Mouse (Mus musculus) heart, embryonic 16.5 days (tissue): Measurements from ENCODE around the gene Scgb2a2. TPM values are rescaled to one million over a fixed set of nuclear protein-coding genes. Genes with fewer than 3 reads are reported as not detected.
"Not testable (repeated sequence)": the region's sequence is repeated elsewhere in the genome, so short reads cannot be mapped to it uniquely, and the experiment has no call there.

Source experiments
- ATAC-seq: fragments of 200-750 bp; cut with Nextera tagmentation; replicated peaks from 2 replicates; pipeline ENCODE4 v1.8.0; 2017; ENCODE audit warnings: moderate number of reproducible peaks; ENCODE audit not compliant: insufficient read depth, low FRiP score; ENCODE audit errors: extremely low read depth
- H3K27ac ChIP-seq: fragments of 300-500 bp; sonication (generic); 2 replicates; pipeline ENCODE4 v1.5.1; 2014; ENCODE audit warnings: mild to moderate bottlenecking, low read length, control low read depth, moderate library complexity
- H3K27me3 ChIP-seq: fragments of 300-500 bp; sonication (generic); 2 replicates; pipeline ENCODE4 v1.6.1; 2014; ENCODE audit warnings: low read length, mixed read lengths; ENCODE audit not compliant: control insufficient read depth, insufficient read depth
- H3K36me3 ChIP-seq: fragments of 300-500 bp; sonication (generic); 2 replicates; pipeline ENCODE4 v1.6.1; 2014; ENCODE audit not compliant: control insufficient read depth, insufficient read depth
- H3K4me1 ChIP-seq: fragments of 300-500 bp; sonication (generic); 2 replicates; pipeline ENCODE4 v1.6.1; 2014; ENCODE audit warnings: low read length, mixed read lengths; ENCODE audit not compliant: control insufficient read depth, insufficient read depth
- H3K4me2 ChIP-seq: fragments of 300-500 bp; sonication (generic); 2 replicates; pipeline ENCODE4 v1.6.1; 2014; ENCODE audit warnings: low read depth, mild to moderate bottlenecking, control low read depth, low read length
- H3K4me3 ChIP-seq: fragments of 300-500 bp; sonication (generic); 2 replicates; pipeline ENCODE4 v1.5.1; 2014; ENCODE audit warnings: mild to moderate bottlenecking, control low read depth, low read length
- H3K9ac ChIP-seq: fragments of 300-500 bp; sonication (generic); 2 replicates; pipeline ENCODE4 v1.6.1; 2014; ENCODE audit warnings: low read length, control low read depth
- H3K9me3 ChIP-seq: fragments of 300-500 bp; sonication (generic); replicated peaks from 2 replicates; pipeline ENCODE4 v1.6.1; 2016; ENCODE audit warnings: low read length; ENCODE audit not compliant: control insufficient read depth
- WGBS: fragments of 180-500 bp; shearing (Covaris S2); extraction: QIAGEN DNeasy Blood & Tissue Kit; methylation state at CpG from one replicate; pipeline ENCODE4 v1.1.7; 2014; 5-methylcytosine and 5-hydroxymethylcytosine counted together
- polyA plus RNA-seq: library from polyadenylated mRNA; unstranded; fragments of >200 nt; fragmentation: Nextera tagmentation; extraction: Ambion mirVana; gene quantifications from 2 replicates; pipeline ENCODE4 v1.2.1, GENCODE M21; 2015

The Scgb2a2 gene
- not detected in 2 replicates for polyA plus RNA-seq

DNA sequence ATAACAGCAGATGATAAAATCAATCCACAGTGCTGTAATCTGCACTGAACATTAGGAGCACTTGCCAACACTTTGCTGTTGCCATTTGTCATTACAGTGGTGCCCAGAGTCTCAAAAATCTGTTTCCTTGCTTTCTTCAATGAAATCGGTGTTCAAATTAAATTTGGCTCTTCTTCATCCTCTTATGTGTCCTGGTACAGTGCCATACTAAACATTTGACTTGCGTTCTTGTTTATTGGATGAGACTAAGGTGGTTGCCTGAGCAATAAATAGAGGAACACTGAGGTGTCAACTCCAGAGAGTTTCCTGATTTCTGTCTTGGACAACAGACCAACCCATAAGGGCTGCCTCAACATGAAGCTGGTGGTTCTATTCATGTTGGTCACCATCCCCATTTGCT lies at the start of gene Scgb2a2:
Scgb2a2 (plus strand) TSS at position 301 of the 400 bp plus-strand sequence.
- no peak for ATAC-seq

DNA sequence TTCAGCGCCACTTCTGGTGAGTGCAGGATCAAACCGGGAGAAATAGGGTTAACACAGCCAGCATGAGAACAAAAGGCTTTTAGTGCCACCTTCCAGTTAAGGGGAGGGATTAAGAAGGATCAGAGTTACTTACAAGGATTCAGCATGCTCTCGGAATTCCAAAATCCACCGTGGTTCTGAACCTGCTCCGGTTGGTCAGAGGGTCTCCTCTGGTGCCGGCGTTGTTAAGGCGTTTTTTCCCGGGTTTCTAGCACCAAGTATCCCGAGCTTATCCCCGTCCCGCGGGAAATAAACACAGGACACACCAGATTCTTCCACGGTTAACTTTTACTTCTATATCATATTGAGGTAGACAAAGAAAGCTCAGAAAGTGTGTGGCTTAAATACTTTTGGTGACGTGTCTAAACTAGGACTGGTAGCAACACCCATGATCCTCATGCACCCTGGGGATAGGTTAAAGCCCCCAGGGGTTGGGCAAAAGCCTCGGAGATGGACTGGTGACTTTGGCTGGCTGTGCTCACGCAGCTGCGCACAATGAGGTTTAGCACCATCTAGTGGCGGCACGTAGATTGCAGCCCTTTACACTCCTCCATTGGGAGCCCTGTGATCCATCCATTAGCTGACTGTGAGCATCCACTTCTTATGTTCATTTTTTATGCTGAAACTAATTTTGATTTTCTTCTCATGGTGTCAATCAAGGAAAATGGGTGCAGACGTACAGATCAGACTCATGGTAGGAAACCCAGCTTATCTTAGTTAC lies 10.6 kb upstream of the Scgb2a2 start:
- 18% methylated on average over 17 of the region's 21 CpGs for WGBS
- H3K9ac ChIP-seq, H3K9me3 ChIP-seq, H3K4me1 ChIP-seq, H3K27me3 ChIP-seq, H3K36me3 ChIP-seq: not testable (repeated sequence)
- Histone ChIP-seq H3K4me3 (peak overlapping the region; percentile 47), H3K4me2 (peak overlapping the region; percentile 45; the same call in 1 of the 2 replicates), H3K27ac (peak overlapping the region; percentile 48; the same call in 1 of the 2 replicates)
- ATAC-seq = peak; percentile 83

More for the DNA sequence above, at the start of gene Scgb2a2:
- 70% methylated on average over 2 of the region's 2 CpGs for WGBS
- Histone ChIP-seq H3K36me3 (no peaks in the 10 kb centered on the region), H3K4me2 (no peak within 1 kb of the TSS), H3K4me1 (no peaks in the 10 kb centered on the region), H3K9me3 (no peaks in the 10 kb centered on the region), H3K27me3 (no peaks in the 10 kb centered on the region), H3K27ac (no peak within 1 kb of the TSS), H3K4me3 (no peak within 1 kb of the TSS), H3K9ac (no peak within 1 kb of the TSS)

DNA sequence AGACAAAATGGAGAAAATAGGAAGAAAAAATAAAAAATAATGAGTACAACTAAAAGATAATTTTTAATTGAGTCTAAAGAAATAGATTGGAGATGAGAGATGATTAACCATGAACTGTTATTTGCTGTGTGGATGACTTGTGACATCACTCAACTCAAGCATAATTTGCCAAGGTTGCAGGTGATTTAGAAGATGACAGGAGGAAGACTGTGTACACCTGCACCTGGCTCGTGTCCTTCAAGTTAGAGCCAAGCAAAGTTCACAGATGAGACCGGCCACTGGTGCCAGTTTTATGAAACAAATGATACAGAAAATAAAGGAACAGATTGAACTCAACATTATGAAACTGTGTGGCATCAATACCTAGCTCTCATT lies 10.0 kb upstream of the Scgb2a2 start:
- no peak for ATAC-seq
- H3K27me3 ChIP-seq = no peaks in the 10 kb centered on the region
- H3K27ac ChIP-seq = no peak overlapping the region

GRCm38 (mm10) chr19:9849368-9850075 lies 2.2 kb downstream of the Scgb2a2 start:
- H3K4me1 ChIP-seq, H3K4me3 ChIP-seq, H3K27ac ChIP-seq, H3K9me3 ChIP-seq, H3K27me3 ChIP-seq, H3K36me3 ChIP-seq, ATAC-seq, H3K4me2 ChIP-seq, H3K9ac ChIP-seq: not testable (repeated sequence)
- 64% methylated on average over 3 of the region's 3 CpGs for WGBS

More for the DNA sequence above, 10.0 kb upstream of the Scgb2a2 start:
- Histone ChIP-seq H3K36me3 (no peaks in the 10 kb centered on the region), H3K4me1 (no peaks in the 10 kb centered on the region), H3K9me3 (no peaks in the 10 kb centered on the region), H3K4me3 (no peak overlapping the region), H3K9ac (no peak overlapping the region), H3K4me2 (no peak overlapping the region)
- 51% methylated on average over 2 of the region's 2 CpGs for WGBS

- WGBS = 88% methylated on average over 2 of the region's 3 CpGs
- not testable (repeated sequence) for H3K36me3 ChIP-seq, ATAC-seq
Measured at GRCm38 (mm10) chr19:9860821-9861220, 13.5 kb downstream of the Scgb2a2 start.

GRCm38 (mm10) chr19:9864856-9865255 lies 17.5 kb downstream of the Scgb2a2 start:
- Histone ChIP-seq H3K27ac (no peak overlapping the region), H3K4me3 (no peak overlapping the region), H3K4me2 (no peak overlapping the region), H3K36me3 (no peaks in the 10 kb centered on the region), H3K9ac (no peak overlapping the region), H3K27me3 (no peaks in the 10 kb centered on the region), H3K4me1 (no peaks in the 10 kb centered on the region), H3K9me3 (no peaks in the 10 kb centered on the region)
- ATAC-seq = no peak
- 55% methylated on average over 1 of the region's 1 CpGs for WGBS

More at GRCm38 (mm10) chr19:9860821-9861220, 13.5 kb downstream of the Scgb2a2 start:
- not testable (repeated sequence) for H3K27ac ChIP-seq, H3K4me3 ChIP-seq, H3K9ac ChIP-seq, H3K9me3 ChIP-seq, H3K4me1 ChIP-seq, H3K4me2 ChIP-seq, H3K27me3 ChIP-seq

- no peak overlapping the region for H3K4me2 ChIP-seq
- H3K36me3 ChIP-seq = no peaks in the 10 kb centered on the region
- H3K4me1 ChIP-seq = no peaks in the 10 kb centered on the region
- no peak for ATAC-seq
- H3K4me3 ChIP-seq = no peak overlapping the region
- no peak overlapping the region for H3K9ac ChIP-seq
- no peaks in the 10 kb centered on the region for H3K9me3 ChIP-seq
- no peaks in the 10 kb centered on the region for H3K27me3 ChIP-seq
- H3K27ac ChIP-seq = no peak overlapping the region
Measured at GRCm38 (mm10) chr19:9865466-9865865, 18.1 kb downstream of the Scgb2a2 start.

GRCm38 (mm10) chr19:9878186-9878835 lies 30.9 kb downstream of the Scgb2a2 start:
- no peak overlapping the region for H3K4me3 ChIP-seq
- no peak overlapping the region for H3K4me2 ChIP-seq
- H3K9ac ChIP-seq = no peak overlapping the region
- no peak overlapping the region for H3K27ac ChIP-seq
- H3K36me3 ChIP-seq = peaks cover 71% of the 10 kb centered on the region
- no peak for ATAC-seq
- H3K4me1 ChIP-seq = no peaks in the 10 kb centered on the region
- no peaks in the 10 kb centered on the region for H3K9me3 ChIP-seq
- H3K27me3 ChIP-seq = no peaks in the 10 kb centered on the region
- WGBS = 96% methylated on average over 20 of the region's 20 CpGs

- no peak overlapping the region for H3K9ac ChIP-seq
- H3K27me3 ChIP-seq = no peaks in the 10 kb centered on the region
- H3K4me2 ChIP-seq = no peak overlapping the region
- 59% methylated on average over 1 of the region's 1 CpGs for whole genome bisulfite sequencing
- no peaks in the 10 kb centered on the region for H3K9me3 ChIP-seq
- no peak for ATAC-seq
- no peaks in the 10 kb centered on the region for H3K4me1 ChIP-seq
- H3K27ac ChIP-seq = no peak overlapping the region
- peaks cover 61% of the 10 kb centered on the region for H3K36me3 ChIP-seq
- no peak overlapping the region for H3K4me3 ChIP-seq
Measured at GRCm38 (mm10) chr19:9886348-9886747, 39.0 kb downstream of the Scgb2a2 start.
